Mouse (Mus musculus): ENCODE measurements around the gene Lemd2.

- no peak for TF ChIP-seq POLR2A (IDR thresholded peaks at IDR 0.05; ENCODE audit: low read depth, low read length)
- TF ChIP-seq CTCF (conservative IDR thresholded peaks at IDR 0.05; ENCODE audit: insufficient read depth, insufficient read length, low read depth, low read length) = no peak
Observed at GRCm38 (mm10) chr17:27226701-27227100, 22.4 kb upstream of the Lemd2 start.
